Mouse (Mus musculus) v-Abl transformed pro-B cells (cell line): ENCODE data around the gene Ckap4.

Experiments used
- in situ Hi-C, 2 experiments: fragments of 400-800 bp; cut with MboI; formaldehyde crosslinking; loops; one replicate each; pipeline ENCODE4 v1.15.1; 2025; ENCODE audit not compliant: unreplicated experiment in 2 of 2

Ckap4 gene

GRCm38 (mm10) chr10:84533912-84534671, at the start of gene Ckap4:
Gene Ckap4 (minus strand): TSS chr10:84534062.
- in situ Hi-C loops: no loop called here

- in situ Hi-C loops: no loop called here
These were observed 48.4 kb upstream of the Ckap4 start for GRCm38 (mm10) chr10:84582236-84582635.

- in situ Hi-C loops: no loop called here
These were observed 47.3 kb upstream of the Ckap4 start for GRCm38 (mm10) chr10:84581191-84581590.

- in situ Hi-C loops: no loop called here
These were observed 45.7 kb upstream of the Ckap4 start for GRCm38 (mm10) chr10:84579527-84579926.

- in situ Hi-C loops: no loop called here
These were observed 44.9 kb upstream of the Ckap4 start for GRCm38 (mm10) chr10:84578738-84579137.

- in situ Hi-C loops: no loop called here
These were observed 43.3 kb upstream of the Ckap4 start for GRCm38 (mm10) chr10:84577071-84577727.

GRCm38 (mm10) chr10:84576395-84577070, 42.7 kb upstream of the Ckap4 start, which contains the start of gene Tcp11l2:
Gene Tcp11l2 (plus strand): TSS chr10:84576626.
- in situ Hi-C loops: no loop called here

GRCm38 (mm10) chr10:84576029-84576394, 42.1 kb upstream of the Ckap4 start:
- in situ Hi-C loops: no loop called here

GRCm38 (mm10) chr10:84573671-84574420, 40.0 kb upstream of the Ckap4 start:
- in situ Hi-C loops: no loop called here

- in situ Hi-C loops: no loop called here
These were observed 37.3 kb upstream of the Ckap4 start for GRCm38 (mm10) chr10:84571052-84571639.

- in situ Hi-C loops: no loop called here
These were observed 30.6 kb upstream of the Ckap4 start for GRCm38 (mm10) chr10:84564427-84564826.

- in situ Hi-C loops: no loop called here
These were observed 29.0 kb upstream of the Ckap4 start for GRCm38 (mm10) chr10:84562567-84563554.

- in situ Hi-C loops: no loop called here
These were observed 28.3 kb upstream of the Ckap4 start for GRCm38 (mm10) chr10:84562121-84562520.

GRCm38 (mm10) chr10:84559986-84560385, 26.1 kb upstream of the Ckap4 start:
- in situ Hi-C loops: no loop called here

GRCm38 (mm10) chr10:84558511-84558910, 24.6 kb upstream of the Ckap4 start:
- in situ Hi-C loops: no loop called here

- in situ Hi-C loops: no loop called here
These were observed 22.3 kb upstream of the Ckap4 start for GRCm38 (mm10) chr10:84556120-84556519.

GRCm38 (mm10) chr10:84554291-84555009, 20.6 kb upstream of the Ckap4 start:
- in situ Hi-C loops: no loop called here

- in situ Hi-C loops: no loop called here
These were observed 18.6 kb upstream of the Ckap4 start for GRCm38 (mm10) chr10:84552477-84552876.

- in situ Hi-C loops: no loop called here
These were observed 18.0 kb upstream of the Ckap4 start for GRCm38 (mm10) chr10:84551846-84552245.
